9 mouse cellular contexts compared by ENCODE assay signal in genomic region chr6:72653419-72653818, GRCm38 (mm10). TPM values are rescaled to one million over a fixed set of nuclear protein-coding genes. Genes with fewer than 3 reads are reported as not detected.
A peak's percentile ranks its signal among the peaks of the same experiment; 100 is the strongest.
DNase-seq lines count a peak whose midpoint lies in the region; ATAC-seq and TF ChIP-seq lines count a peak whose summit lies in the region.
"Had no signal": no experiment of that assay in that cellular context is flagged by ENCODE, and none has a peak within 500 bp of the region (broad histone marks: within the 10 kb centered on the region; RNA-seq: fewer than 3 reads in every experiment).

No protein-coding gene starts in this region.

- H3K4me3 ChIP-seq in liver, postnatal 0 days (ENCODE audit: low read depth, low read length): no peak overlapping the region
- no peak overlapping the region for H3K4me3 ChIP-seq in liver, embryonic 12.5 days
- H3K4me3 ChIP-seq in embryonic facial prominence, embryonic 14.5 days (ENCODE audit: low read depth, low read length): no peak overlapping the region

- H3K36me3 ChIP-seq in liver, postnatal 0 days (replicated peaks; ENCODE audit: insufficient read depth, low read length): no peaks in the 10 kb centered on the region
- no peaks in the 10 kb centered on the region for H3K36me3 ChIP-seq in liver, embryonic 12.5 days
- no peaks in the 10 kb centered on the region for H3K36me3 ChIP-seq in embryonic facial prominence, embryonic 14.5 days (ENCODE audit: control insufficient read depth, insufficient read depth, low read length)

- H3K4me1 ChIP-seq in liver, postnatal 0 days (ENCODE audit: insufficient read depth): peaks cover 15% of the 10 kb centered on the region
- H3K4me1 ChIP-seq in liver, embryonic 12.5 days: peaks cover 8% of the 10 kb centered on the region
- H3K4me1 ChIP-seq in embryonic facial prominence, embryonic 14.5 days (ENCODE audit: control insufficient read depth, insufficient read depth, low read length): peaks cover 52% of the 10 kb centered on the region

- no peaks in the 10 kb centered on the region for H3K9me3 ChIP-seq in liver, postnatal 0 days (ENCODE audit: low read length)
- no peaks in the 10 kb centered on the region for H3K9me3 ChIP-seq in liver, embryonic 12.5 days (replicated peaks)
- H3K9me3 ChIP-seq in embryonic facial prominence, embryonic 14.5 days (ENCODE audit: control insufficient read depth, low read length): no peaks in the 10 kb centered on the region

- H3K4me2 ChIP-seq in liver, postnatal 0 days (ENCODE audit: low read depth, low read length): no peak overlapping the region
- H3K4me2 ChIP-seq in liver, embryonic 12.5 days: no peak overlapping the region
- H3K4me2 ChIP-seq in embryonic facial prominence, embryonic 14.5 days (ENCODE audit: low read depth, low read length): no peak overlapping the region

- no peak; the same call in 1 of the 2 replicates for TF ChIP-seq EP300 in liver, postnatal 0 days (IDR thresholded peaks at IDR 0.05; ENCODE audit: low read depth)

- WGBS in liver, postnatal 0 days (ENCODE audit: insufficient replicate concordance): 69% methylated on average over 7 of the region's 7 CpGs
- 71% methylated on average over 7 of the region's 7 CpGs for WGBS in liver, embryonic 12.5 days (ENCODE audit: insufficient replicate concordance)
- 52% methylated on average over 7 of the region's 7 CpGs for WGBS in embryonic facial prominence, embryonic 14.5 days

- no peak overlapping the region for H3K9ac ChIP-seq in liver, postnatal 0 days (replicated peaks)
- no peak overlapping the region for H3K9ac ChIP-seq in liver, embryonic 12.5 days
- no peak overlapping the region for H3K9ac ChIP-seq in embryonic facial prominence, embryonic 14.5 days (ENCODE audit: low read depth, low read length)
- H3K9ac ChIP-seq: liver, embryonic 14.5 days had no signal

- TF ChIP-seq CTCF in liver, postnatal 0 days (IDR thresholded peaks at IDR 0.05; ENCODE audit: low read depth): no peak

- peak overlapping the region; percentile 58 for H3K27ac ChIP-seq in liver, postnatal 0 days (ENCODE audit: low read depth)
- no peak overlapping the region for H3K27ac ChIP-seq in liver, embryonic 12.5 days
- peak overlapping the region; percentile 95 for H3K27ac ChIP-seq in embryonic facial prominence, embryonic 14.5 days (replicated peaks; ENCODE audit: low read depth, low read length)
- H3K27ac ChIP-seq: liver, embryonic 14.5 days had no signal

- peak; percentile 82 for ATAC-seq in liver, postnatal 0 days
- ATAC-seq in liver, embryonic 12.5 days: no peak
- ATAC-seq in embryonic facial prominence, embryonic 14.5 days (ENCODE audit: low read depth): no peak
- ATAC-seq in frontal cortex, adult (ENCODE audit: low TSS enrichment): no peak

- H3K27me3 ChIP-seq in liver, postnatal 0 days (ENCODE audit: insufficient read depth, low read length): no peaks in the 10 kb centered on the region
- no peaks in the 10 kb centered on the region for H3K27me3 ChIP-seq in liver, embryonic 12.5 days (replicated peaks)
- H3K27me3 ChIP-seq in embryonic facial prominence, embryonic 14.5 days (replicated peaks; ENCODE audit: control insufficient read depth, insufficient read depth, low read length): no peaks in the 10 kb centered on the region

- DNase-seq in liver, postnatal 0 days: peak; percentile 55
- DNase-seq in embryonic facial prominence, embryonic 14.5 days (ENCODE audit: low spot score): peak; percentile 69
- DNase-seq in heart, postnatal 4 days: peak; percentile 62
- peak; percentile 43 for DNase-seq in retina, embryonic 14.5 days (ENCODE audit: low spot score)
- DNase-seq in frontal cortex, postnatal 10 days (ENCODE audit: low spot score in 2 of 2): no peak
- DNase-seq in left cerebral cortex, adult 11 months (ENCODE audit: low spot score): no peak

RNA-seq across cellular contexts. Expression of gene Tgoln1, which starts 36.6 kb away (rescaled TPM):
- polyA plus RNA-seq in liver, postnatal 0 days (2015; fragmentation: Nextera tagmentation; extraction: Ambion mirVana): 21.5 and 23.2 TPM in 2 replicates
- 17.8 and 18.8 TPM in 2 replicates for polyA plus RNA-seq in liver, embryonic 12.5 days (2016; fragmentation: Nextera tagmentation; extraction: Ambion mirVana)
- 33.8 and 34.7 TPM in 2 replicates for polyA plus RNA-seq in embryonic facial prominence, embryonic 14.5 days (2014; fragmentation: Nextera tagmentation; extraction: Ambion mirVana)
- total RNA-seq in heart, postnatal 4 days (2021): 10 to 100 TPM; 31.2 to 32.5 TPM

RNA-seq across cellular contexts. Expression of gene Retsat, which starts 55.1 kb away (rescaled TPM):
- 90.4 and 109 TPM in 2 replicates for polyA plus RNA-seq in liver, postnatal 0 days (2015; fragmentation: Nextera tagmentation; extraction: Ambion mirVana)
- polyA plus RNA-seq in liver, embryonic 12.5 days (2016; fragmentation: Nextera tagmentation; extraction: Ambion mirVana): 15.3 and 16.6 TPM in 2 replicates
- 16.4 and 18.2 TPM in 2 replicates for polyA plus RNA-seq in embryonic facial prominence, embryonic 14.5 days (2014; fragmentation: Nextera tagmentation; extraction: Ambion mirVana)
- 100 to 1,000 TPM in 1 of 2 experiments, 10 to 100 TPM in 1; 91.3 to 105 TPM for total RNA-seq in heart, postnatal 4 days (2021)

RNA-seq across cellular contexts. Expression of gene Elmod3, which starts 55.2 kb away (rescaled TPM):
- 4.0 and 5.2 TPM in 2 replicates for polyA plus RNA-seq in liver, postnatal 0 days (2015; fragmentation: Nextera tagmentation; extraction: Ambion mirVana)
- 6.8 and 7.6 TPM in 2 replicates for polyA plus RNA-seq in liver, embryonic 12.5 days (2016; fragmentation: Nextera tagmentation; extraction: Ambion mirVana)
- polyA plus RNA-seq in embryonic facial prominence, embryonic 14.5 days (2014; fragmentation: Nextera tagmentation; extraction: Ambion mirVana): 18.7 and 18.8 TPM in 2 replicates
- 10 to 100 TPM in 1 of 2 experiments, 1 to 10 TPM in 1; 7.6 to 10.2 TPM for total RNA-seq in heart, postnatal 4 days (2021)

Comparison
In these comparisons a context has a peak if more than half of its experiments do, and no peak if none do; other contexts are left out.
1. DNase-seq: peak in liver, postnatal 0 days (single experiment), embryonic facial prominence, embryonic 14.5 days (single experiment), heart, postnatal 4 days (single experiment) and retina, embryonic 14.5 days (single experiment); none in frontal cortex, postnatal 10 days (0 of 2) and left cerebral cortex, adult 11 months (single experiment).